Mouse (Mus musculus) small intestine, adult 2 months (tissue): Measurements from ENCODE around the gene Tmem196.

ENCODE experiments used
- CTCF ChIP-seq: fragments of 200-500 bp; IDR thresholded peaks from 2 replicates; pipeline ENCODE4 v1.5.1; 2012; ENCODE audit warnings: low read depth, mild to moderate bottlenecking, control low read depth, inconsistent platforms, low read length, moderate library complexity, mixed read lengths; ENCODE audit not compliant: insufficient replicate concordance, insufficient read length; ENCODE audit errors: extremely low read depth
- POLR2A ChIP-seq: fragments of 200-500 bp; IDR thresholded peaks from 2 replicates; pipeline ENCODE4 v1.6.1; 2012; ENCODE audit warnings: low read depth, mild to moderate bottlenecking, control low read depth, inconsistent platforms, low read length, moderate library complexity

DNA sequence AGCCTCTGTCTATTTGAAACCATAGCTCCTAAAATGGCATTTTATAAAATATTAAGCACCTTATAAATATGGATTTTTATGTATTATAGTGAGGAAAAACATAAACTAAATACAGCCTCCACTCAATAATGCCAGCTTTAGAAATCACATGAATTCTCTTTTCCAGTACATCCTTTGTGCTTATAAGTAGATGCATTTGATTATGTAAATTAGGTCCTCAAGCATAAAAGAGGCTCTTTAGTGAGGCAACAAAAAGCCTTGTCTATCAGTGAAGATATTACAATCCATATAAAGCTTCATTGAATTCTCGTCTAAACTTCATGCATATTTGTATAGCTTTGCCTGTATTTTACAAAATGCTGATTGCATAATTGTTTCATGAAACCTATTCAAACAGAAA, 69.6 kb downstream of the Tmem196 start:
- TF ChIP-seq POLR2A: no peak
- TF ChIP-seq CTCF: no peak
